Mouse (Mus musculus): ENCODE data around the gene Ptpre. TPM values are rescaled to one million over a fixed set of nuclear protein-coding genes. Genes with fewer than 3 reads are reported as not detected.
"Not testable (repeated sequence)": the region's sequence is repeated elsewhere in the genome, so short reads cannot be mapped to it uniquely, and the experiment has no call there.

Gene Ptpre
- polyA plus RNA-seq, 1 experiment from 2014 or later: 2.4 TPM

GRCm38 (mm10) chr7:135697021-135697740 lies 159.9 kb downstream of the Ptpre start:
- Histone ChIP-seq H3K36me3 (ENCODE audit: control insufficient read depth, insufficient read depth, low read length) (peaks cover 43% of the 10 kb centered on the region), H3K4me1 (ENCODE audit: control insufficient read depth, insufficient read depth, low read length) (peaks cover 11% of the 10 kb centered on the region; the same call in 1 of the 2 replicates)
- not testable (repeated sequence) for H3K4me2 ChIP-seq (ENCODE audit: low read depth, low read length); H3K9me3 ChIP-seq (ENCODE audit: control insufficient read depth, low read length); H3K27ac ChIP-seq (ENCODE audit: low read length); H3K27me3 ChIP-seq (replicated peaks; ENCODE audit: control insufficient read depth, insufficient read depth, low read length); H3K4me3 ChIP-seq (ENCODE audit: low read length); ATAC-seq; H3K9ac ChIP-seq (ENCODE audit: low read depth, low read length)
- 84% methylated on average over 5 of the region's 5 CpGs for WGBS

GRCm38 (mm10) chr7:135698362-135698761 lies 161.1 kb downstream of the Ptpre start:
- peaks cover 43% of the 10 kb centered on the region for H3K36me3 ChIP-seq (ENCODE audit: control insufficient read depth, insufficient read depth, low read length)
- no peak for ATAC-seq
- 97% methylated on average over 2 of the region's 2 CpGs for WGBS

GRCm38 (mm10) chr7:135699351-135699750 lies 162.1 kb downstream of the Ptpre start:
- Histone ChIP-seq H3K36me3 (ENCODE audit: control insufficient read depth, insufficient read depth, low read length) (peaks cover 41% of the 10 kb centered on the region), H3K4me1 (ENCODE audit: control insufficient read depth, insufficient read depth, low read length) (peaks cover 11% of the 10 kb centered on the region; the same call in 1 of the 2 replicates)
- WGBS: 60% methylated on average over 6 of the region's 6 CpGs
- not testable (repeated sequence) for H3K27me3 ChIP-seq (replicated peaks; ENCODE audit: control insufficient read depth, insufficient read depth, low read length); H3K4me3 ChIP-seq (ENCODE audit: low read length); H3K4me2 ChIP-seq (ENCODE audit: low read depth, low read length); H3K9ac ChIP-seq (ENCODE audit: low read depth, low read length); H3K9me3 ChIP-seq (ENCODE audit: control insufficient read depth, low read length); H3K27ac ChIP-seq (ENCODE audit: low read length); ATAC-seq

More at GRCm38 (mm10) chr7:135698362-135698761, 161.1 kb downstream of the Ptpre start:
- no peak overlapping the region for H3K4me3 ChIP-seq (ENCODE audit: low read length)
- H3K9me3 ChIP-seq (ENCODE audit: control insufficient read depth, low read length): no peaks in the 10 kb centered on the region
- no peak overlapping the region for H3K4me2 ChIP-seq (ENCODE audit: low read depth, low read length)
- H3K27me3 ChIP-seq (replicated peaks; ENCODE audit: control insufficient read depth, insufficient read depth, low read length): no peaks in the 10 kb centered on the region
- peaks cover 11% of the 10 kb centered on the region; the same call in 1 of the 2 replicates for H3K4me1 ChIP-seq (ENCODE audit: control insufficient read depth, insufficient read depth, low read length)
- no peak overlapping the region for H3K9ac ChIP-seq (ENCODE audit: low read depth, low read length)
- H3K27ac ChIP-seq (ENCODE audit: low read length): no peak overlapping the region

- Histone ChIP-seq H3K36me3 (ENCODE audit: control insufficient read depth, insufficient read depth, low read length) (peaks cover 30% of the 10 kb centered on the region; the same call in 1 of the 2 replicates), H3K27ac (ENCODE audit: low read length) (no peak overlapping the region)
- peak; percentile 82 for ATAC-seq
Observed at GRCm38 (mm10) chr7:135703600-135704148, 166.4 kb downstream of the Ptpre start.

GRCm38 (mm10) chr7:135704251-135704650 lies 167.0 kb downstream of the Ptpre start:
- Histone ChIP-seq H3K4me1 (ENCODE audit: control insufficient read depth, insufficient read depth, low read length) (no peaks in the 10 kb centered on the region), H3K4me3 (ENCODE audit: low read length) (no peak overlapping the region), H3K4me2 (ENCODE audit: low read depth, low read length) (no peak overlapping the region), H3K9me3 (ENCODE audit: control insufficient read depth, low read length) (no peaks in the 10 kb centered on the region), H3K27me3 (replicated peaks; ENCODE audit: control insufficient read depth, insufficient read depth, low read length) (no peaks in the 10 kb centered on the region), H3K36me3 (ENCODE audit: control insufficient read depth, insufficient read depth, low read length) (peaks cover 32% of the 10 kb centered on the region; the same call in 1 of the 2 replicates), H3K9ac (ENCODE audit: low read depth, low read length) (no peak overlapping the region), H3K27ac (ENCODE audit: low read length) (no peak overlapping the region)
- ATAC-seq: no peak
- WGBS: 85% methylated on average over 8 of the region's 8 CpGs

More at GRCm38 (mm10) chr7:135703600-135704148, 166.4 kb downstream of the Ptpre start:
- no peaks in the 10 kb centered on the region for H3K4me1 ChIP-seq (ENCODE audit: control insufficient read depth, insufficient read depth, low read length)
- no peaks in the 10 kb centered on the region for H3K27me3 ChIP-seq (replicated peaks; ENCODE audit: control insufficient read depth, insufficient read depth, low read length)
- 73% methylated on average over 9 of the region's 9 CpGs for WGBS
- no peak overlapping the region for H3K4me3 ChIP-seq (ENCODE audit: low read length)
- H3K9me3 ChIP-seq (ENCODE audit: control insufficient read depth, low read length): no peaks in the 10 kb centered on the region
- no peak overlapping the region for H3K9ac ChIP-seq (ENCODE audit: low read depth, low read length)
- no peak overlapping the region for H3K4me2 ChIP-seq (ENCODE audit: low read depth, low read length)

- H3K9me3 ChIP-seq (ENCODE audit: control insufficient read depth, low read length): no peaks in the 10 kb centered on the region
- no peak overlapping the region for H3K4me3 ChIP-seq (ENCODE audit: low read length)
- no peaks in the 10 kb centered on the region for H3K27me3 ChIP-seq (replicated peaks; ENCODE audit: control insufficient read depth, insufficient read depth, low read length)
- no peak overlapping the region for H3K9ac ChIP-seq (ENCODE audit: low read depth, low read length)
- H3K4me1 ChIP-seq (ENCODE audit: control insufficient read depth, insufficient read depth, low read length): no peaks in the 10 kb centered on the region
- WGBS: 90% methylated on average over 1 of the region's 1 CpGs
- H3K27ac ChIP-seq (ENCODE audit: low read length): no peak overlapping the region
- no peak for ATAC-seq
- no peak overlapping the region for H3K4me2 ChIP-seq (ENCODE audit: low read depth, low read length)
- H3K36me3 ChIP-seq (ENCODE audit: control insufficient read depth, insufficient read depth, low read length): peaks cover 32% of the 10 kb centered on the region; the same call in 1 of the 2 replicates
Observed at GRCm38 (mm10) chr7:135705083-135705482, 167.8 kb downstream of the Ptpre start.

- Histone ChIP-seq H3K4me2 (ENCODE audit: low read depth, low read length) (no peak overlapping the region), H3K4me1 (ENCODE audit: control insufficient read depth, insufficient read depth, low read length) (no peaks in the 10 kb centered on the region), H3K27ac (ENCODE audit: low read length) (no peak overlapping the region), H3K9ac (ENCODE audit: low read depth, low read length) (no peak overlapping the region), H3K4me3 (ENCODE audit: low read length) (no peak overlapping the region), H3K36me3 (ENCODE audit: control insufficient read depth, insufficient read depth, low read length) (peaks cover 26% of the 10 kb centered on the region; the same call in 1 of the 2 replicates), H3K9me3 (ENCODE audit: control insufficient read depth, low read length) (no peaks in the 10 kb centered on the region), H3K27me3 (replicated peaks; ENCODE audit: control insufficient read depth, insufficient read depth, low read length) (no peaks in the 10 kb centered on the region)
- ATAC-seq: no peak
- whole genome bisulfite sequencing: 72% methylated on average over 6 of the region's 6 CpGs
Observed at GRCm38 (mm10) chr7:135705753-135706152, 168.5 kb downstream of the Ptpre start.

- H3K27ac ChIP-seq (ENCODE audit: low read length): no peak overlapping the region
- H3K4me2 ChIP-seq (ENCODE audit: low read depth, low read length): no peak overlapping the region
- H3K9ac ChIP-seq (ENCODE audit: low read depth, low read length): no peak overlapping the region
- no peak for ATAC-seq
- 81% methylated on average over 2 of the region's 2 CpGs for WGBS
- no peaks in the 10 kb centered on the region for H3K27me3 ChIP-seq (replicated peaks; ENCODE audit: control insufficient read depth, insufficient read depth, low read length)
- peaks cover 15% of the 10 kb centered on the region; the same call in 1 of the 2 replicates for H3K4me1 ChIP-seq (ENCODE audit: control insufficient read depth, insufficient read depth, low read length)
- no peak overlapping the region for H3K4me3 ChIP-seq (ENCODE audit: low read length)
- H3K9me3 ChIP-seq (ENCODE audit: control insufficient read depth, low read length): no peaks in the 10 kb centered on the region
- 0 out of 2 replicates have a peak, but pooled peaks cover 11% of the 10 kb centered on the region for H3K36me3 ChIP-seq (ENCODE audit: control insufficient read depth, insufficient read depth, low read length)
Observed at GRCm38 (mm10) chr7:135710702-135711101, 173.4 kb downstream of the Ptpre start.

- Histone ChIP-seq H3K27ac (ENCODE audit: low read length) (no peak overlapping the region), H3K4me2 (ENCODE audit: low read depth, low read length) (no peak overlapping the region; the same call in 1 of the 2 replicates), H3K9me3 (ENCODE audit: control insufficient read depth, low read length) (no peaks in the 10 kb centered on the region), H3K36me3 (ENCODE audit: control insufficient read depth, insufficient read depth, low read length) (0 out of 2 replicates have a peak, but pooled peaks cover 8% of the 10 kb centered on the region), H3K4me3 (ENCODE audit: low read length) (peak overlapping the region; percentile 18; the same call in 1 of the 2 replicates), H3K9ac (ENCODE audit: low read depth, low read length) (no peak overlapping the region), H3K27me3 (replicated peaks; ENCODE audit: control insufficient read depth, insufficient read depth, low read length) (no peaks in the 10 kb centered on the region), H3K4me1 (ENCODE audit: control insufficient read depth, insufficient read depth, low read length) (peaks cover 20% of the 10 kb centered on the region)
- WGBS: 86% methylated on average over 1 of the region's 1 CpGs
- no peak for ATAC-seq
Observed at GRCm38 (mm10) chr7:135712534-135712933, 175.3 kb downstream of the Ptpre start.
